Mouse (Mus musculus): ENCODE measurements around the gene Tgm2. TPM values are rescaled to one million over a fixed set of nuclear protein-coding genes. Genes with fewer than 3 reads are reported as not detected.

Tgm2 gene
- polyA plus RNA-seq, 1 experiment, result 89.6 TPM

DNA sequence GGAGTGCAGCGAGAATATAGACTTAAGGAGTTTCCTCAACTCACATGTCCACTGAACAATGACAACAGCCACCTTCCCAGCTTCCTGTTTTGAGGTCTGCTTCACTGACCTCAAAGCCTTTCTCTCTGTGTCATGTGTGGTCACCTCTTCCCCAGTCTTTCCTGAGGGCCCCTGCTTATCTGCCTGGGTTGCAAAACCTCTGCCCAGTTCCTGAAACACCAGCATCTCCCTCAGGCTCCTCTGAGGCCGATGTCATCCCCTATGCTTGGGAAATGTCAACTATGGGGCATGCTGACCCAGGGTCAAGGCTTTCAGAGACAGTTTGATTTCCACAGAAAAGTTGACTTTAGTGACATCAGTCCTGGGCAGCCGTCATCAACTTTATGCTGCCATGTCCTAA, 29.2 kb upstream of the Tgm2 start:
- TF ChIP-seq CTCF (IDR thresholded peaks at IDR 0.05; ENCODE audit: extremely low read depth, insufficient read length, insufficient replicate concordance, low read depth, low read length) (no peak), POLR2A (IDR thresholded peaks at IDR 0.05; ENCODE audit: low read depth, low read length) (no peak)

DNA sequence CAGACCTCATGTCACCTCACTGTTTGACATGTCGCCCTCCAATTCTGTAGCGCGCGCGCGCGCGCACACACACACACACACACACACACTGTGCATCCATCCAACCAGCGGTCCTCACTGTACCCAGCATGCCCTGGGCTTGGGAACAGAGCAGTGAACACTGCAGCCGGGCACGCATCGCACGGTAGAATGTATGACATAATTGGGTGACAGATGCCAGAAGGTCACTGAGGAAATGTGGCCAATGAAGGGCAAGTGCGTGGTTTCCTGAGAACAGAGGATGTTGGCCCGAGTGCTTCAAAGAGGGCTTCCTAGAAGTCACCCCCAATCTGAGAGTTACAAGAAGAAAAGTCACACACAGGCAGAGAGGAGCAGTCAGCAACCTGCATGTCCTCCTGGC, 28.7 kb upstream of the Tgm2 start:
- Histone ChIP-seq H3K27me3 (ENCODE audit: control insufficient read depth, insufficient read depth, low read length) (no peaks in the 10 kb centered on the region), H3K27ac (ENCODE audit: insufficient read depth, low read depth, low read length) (peak overlapping the region; percentile 48), H3K4me1 (ENCODE audit: control insufficient read depth, insufficient read depth, insufficient read length, low read length) (peaks cover 33% of the 10 kb centered on the region), H3K4me3 (ENCODE audit: low read depth, low read length) (no peak overlapping the region), H3K36me3 (ENCODE audit: control insufficient read depth, insufficient read depth, low read length) (no peaks in the 10 kb centered on the region)
- 86% methylated on average over 15 of the region's 15 CpGs for WGBS
- no peak for TF ChIP-seq CTCF (IDR thresholded peaks at IDR 0.05; ENCODE audit: extremely low read depth, insufficient read length, insufficient replicate concordance, low read depth, low read length)
- no peak for TF ChIP-seq POLR2A (IDR thresholded peaks at IDR 0.05; ENCODE audit: low read depth, low read length)

More for the DNA sequence above, 29.2 kb upstream of the Tgm2 start:
- 56% methylated on average over 3 of the region's 3 CpGs for WGBS
- H3K27ac ChIP-seq (ENCODE audit: insufficient read depth, low read depth, low read length), result 0 out of 2 replicates have a peak overlapping the region, but pooled peaks have one; percentile 48
- H3K4me1 ChIP-seq (ENCODE audit: control insufficient read depth, insufficient read depth, insufficient read length, low read length), result peaks cover 33% of the 10 kb centered on the region
- H3K27me3 ChIP-seq (ENCODE audit: control insufficient read depth, insufficient read depth, low read length), result no peaks in the 10 kb centered on the region
- no peaks in the 10 kb centered on the region for H3K36me3 ChIP-seq (ENCODE audit: control insufficient read depth, insufficient read depth, low read length)
- no peak overlapping the region for H3K4me3 ChIP-seq (ENCODE audit: low read depth, low read length)

DNA sequence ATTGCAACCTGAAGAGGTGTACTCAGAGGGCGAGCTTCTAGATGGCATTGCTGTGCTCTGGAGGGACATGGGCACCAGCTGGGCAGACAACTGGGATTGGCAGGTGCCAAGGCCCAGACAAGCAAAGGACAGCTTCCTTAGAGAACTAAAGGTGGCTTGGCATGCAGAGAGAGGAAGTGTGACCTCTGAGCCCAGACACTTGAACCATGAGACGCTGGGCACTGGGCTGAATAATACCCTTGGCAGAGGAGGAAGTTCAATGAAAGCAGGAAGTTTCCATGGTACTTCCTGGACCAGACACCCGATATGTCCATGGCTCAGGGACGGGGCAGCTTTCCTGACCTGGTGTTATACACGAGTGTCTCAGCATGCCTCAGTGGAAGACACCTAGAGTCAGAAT, 28.2 kb upstream of the Tgm2 start:
- no peak overlapping the region for H3K4me3 ChIP-seq (ENCODE audit: low read depth, low read length)
- WGBS, result 47% methylated on average over 5 of the region's 5 CpGs
- H3K27ac ChIP-seq (ENCODE audit: insufficient read depth, low read depth, low read length), result peak overlapping the region; percentile 48

DNA sequence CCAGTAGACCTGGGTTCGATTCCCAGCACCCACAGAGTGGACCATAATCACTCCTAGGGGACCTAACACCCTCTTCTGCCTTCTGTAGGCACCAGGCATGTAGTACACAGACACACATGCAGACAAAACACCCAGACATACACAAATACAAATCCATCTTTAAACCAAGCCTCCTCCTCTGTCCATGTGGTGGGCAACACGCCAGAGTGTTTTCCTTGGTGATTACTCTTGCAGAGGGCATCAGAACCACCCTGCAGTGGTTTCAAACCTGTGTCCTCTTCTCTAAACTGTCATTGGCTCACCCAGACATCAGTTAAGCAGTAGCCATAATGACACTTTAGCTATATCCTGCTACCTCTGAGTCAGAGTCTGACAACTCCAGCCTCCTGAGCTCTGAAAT, 24.2 kb upstream of the Tgm2 start:
- H3K4me1 ChIP-seq (ENCODE audit: control insufficient read depth, insufficient read depth, insufficient read length, low read length), result peaks cover 39% of the 10 kb centered on the region
- no peaks in the 10 kb centered on the region for H3K36me3 ChIP-seq (ENCODE audit: control insufficient read depth, insufficient read depth, low read length)
- no peak overlapping the region for H3K27ac ChIP-seq (ENCODE audit: insufficient read depth, low read depth, low read length)
- no peak overlapping the region for H3K4me3 ChIP-seq (ENCODE audit: low read depth, low read length)
- 95% methylated on average over 2 of the region's 2 CpGs for WGBS
- TF ChIP-seq CTCF (IDR thresholded peaks at IDR 0.05; ENCODE audit: extremely low read depth, insufficient read length, insufficient replicate concordance, low read depth, low read length) (no peak), POLR2A (IDR thresholded peaks at IDR 0.05; ENCODE audit: low read depth, low read length) (no peak)
- H3K27me3 ChIP-seq (ENCODE audit: control insufficient read depth, insufficient read depth, low read length), result no peaks in the 10 kb centered on the region

More for the DNA sequence above, 28.2 kb upstream of the Tgm2 start:
- no peaks in the 10 kb centered on the region for H3K36me3 ChIP-seq (ENCODE audit: control insufficient read depth, insufficient read depth, low read length)
- peaks cover 30% of the 10 kb centered on the region for H3K4me1 ChIP-seq (ENCODE audit: control insufficient read depth, insufficient read depth, insufficient read length, low read length)
- H3K27me3 ChIP-seq (ENCODE audit: control insufficient read depth, insufficient read depth, low read length), result no peaks in the 10 kb centered on the region
- no peak for TF ChIP-seq POLR2A (IDR thresholded peaks at IDR 0.05; ENCODE audit: low read depth, low read length)
- TF ChIP-seq CTCF (IDR thresholded peaks at IDR 0.05; ENCODE audit: extremely low read depth, insufficient read length, insufficient replicate concordance, low read depth, low read length), result no peak

DNA sequence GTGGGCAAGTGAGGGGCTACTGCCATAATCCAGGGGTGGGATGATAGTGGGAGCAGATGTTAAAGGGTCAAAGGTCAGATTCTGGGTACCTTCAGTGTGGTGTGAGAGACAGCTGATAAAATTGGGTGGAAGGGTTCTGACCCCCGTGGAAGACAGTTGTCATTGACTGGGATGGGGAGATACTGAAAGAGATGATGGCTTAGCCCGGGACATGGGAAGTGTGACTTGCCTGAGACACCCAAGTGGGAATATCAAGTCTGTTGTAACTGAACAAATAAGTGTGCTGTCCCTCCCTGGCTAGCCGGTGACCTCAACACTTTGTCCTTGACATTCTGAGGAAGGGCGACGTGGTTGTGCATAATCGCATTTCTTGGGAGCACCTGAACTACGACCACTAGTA, 23.5 kb upstream of the Tgm2 start:
- 85% methylated on average over 7 of the region's 7 CpGs for WGBS
- Histone ChIP-seq H3K4me3 (ENCODE audit: low read depth, low read length) (no peak overlapping the region), H3K27me3 (ENCODE audit: control insufficient read depth, insufficient read depth, low read length) (no peaks in the 10 kb centered on the region), H3K36me3 (ENCODE audit: control insufficient read depth, insufficient read depth, low read length) (no peaks in the 10 kb centered on the region), H3K4me1 (ENCODE audit: control insufficient read depth, insufficient read depth, insufficient read length, low read length) (peaks cover 35% of the 10 kb centered on the region), H3K27ac (ENCODE audit: insufficient read depth, low read depth, low read length) (no peak overlapping the region)
- TF ChIP-seq POLR2A (IDR thresholded peaks at IDR 0.05; ENCODE audit: low read depth, low read length) (no peak), CTCF (IDR thresholded peaks at IDR 0.05; ENCODE audit: extremely low read depth, insufficient read length, insufficient replicate concordance, low read depth, low read length) (no peak)

DNA sequence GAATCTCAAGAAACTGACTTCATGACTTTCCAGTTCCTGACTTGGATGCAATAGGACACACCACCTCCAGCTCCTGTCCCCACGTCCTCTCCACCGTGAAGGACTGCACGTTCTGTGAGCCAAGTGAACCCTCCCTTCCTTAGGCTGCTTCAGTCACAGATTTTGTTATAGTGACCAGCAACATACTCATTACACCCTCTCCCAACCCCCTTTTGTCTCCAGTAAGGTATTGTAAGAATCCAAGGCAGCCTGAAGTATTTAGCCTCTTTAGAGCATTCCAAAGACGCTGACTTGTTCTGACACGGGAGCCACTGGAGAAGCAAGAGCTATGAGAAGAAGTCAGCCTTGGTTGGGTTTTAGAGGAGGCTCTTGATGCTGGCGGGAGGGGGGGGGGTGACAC, 23.1 kb upstream of the Tgm2 start:
- H3K27ac ChIP-seq (ENCODE audit: insufficient read depth, low read depth, low read length), result no peak overlapping the region; the same call in 1 of the 2 replicates
- peaks cover 31% of the 10 kb centered on the region for H3K4me1 ChIP-seq (ENCODE audit: control insufficient read depth, insufficient read depth, insufficient read length, low read length)
- no peak overlapping the region for H3K4me3 ChIP-seq (ENCODE audit: low read depth, low read length)
- no peaks in the 10 kb centered on the region for H3K36me3 ChIP-seq (ENCODE audit: control insufficient read depth, insufficient read depth, low read length)
- WGBS, result 83% methylated on average over 6 of the region's 6 CpGs
- no peak for TF ChIP-seq POLR2A (IDR thresholded peaks at IDR 0.05; ENCODE audit: low read depth, low read length)
- no peak for TF ChIP-seq CTCF (IDR thresholded peaks at IDR 0.05; ENCODE audit: extremely low read depth, insufficient read length, insufficient replicate concordance, low read depth, low read length)
- H3K27me3 ChIP-seq (ENCODE audit: control insufficient read depth, insufficient read depth, low read length), result no peaks in the 10 kb centered on the region

DNA sequence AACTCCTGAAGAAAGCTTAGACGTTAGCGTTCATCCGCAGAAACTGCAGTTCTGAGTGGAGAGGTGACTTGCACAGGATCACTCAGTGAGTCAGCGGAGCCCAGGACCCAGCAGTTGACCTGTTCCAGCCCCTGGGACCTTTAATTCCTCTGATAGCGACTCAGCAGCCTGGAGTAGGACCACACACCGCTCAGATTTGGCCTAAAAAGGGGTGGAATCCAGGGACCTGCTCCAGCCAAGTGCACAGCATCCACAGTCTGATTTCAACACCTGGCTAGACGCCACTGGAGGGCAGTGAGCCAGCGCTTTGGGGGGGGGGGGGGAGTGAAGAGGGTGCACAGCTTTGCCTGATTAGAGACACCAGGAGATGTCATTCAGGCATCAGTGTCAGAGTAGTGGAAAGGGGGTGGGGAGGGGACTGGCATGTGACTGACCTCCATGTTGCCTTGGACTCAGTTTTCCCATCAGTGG, 22.5 kb upstream of the Tgm2 start:
- TF ChIP-seq POLR2A (IDR thresholded peaks at IDR 0.05; ENCODE audit: low read depth, low read length) (no peak), CTCF (IDR thresholded peaks at IDR 0.05; ENCODE audit: extremely low read depth, insufficient read length, insufficient replicate concordance, low read depth, low read length) (no peak)
- Histone ChIP-seq H3K27ac (ENCODE audit: insufficient read depth, low read depth, low read length) (no peak overlapping the region; the same call in 1 of the 2 replicates), H3K36me3 (ENCODE audit: control insufficient read depth, insufficient read depth, low read length) (no peaks in the 10 kb centered on the region), H3K27me3 (ENCODE audit: control insufficient read depth, insufficient read depth, low read length) (no peaks in the 10 kb centered on the region), H3K4me3 (ENCODE audit: low read depth, low read length) (no peak overlapping the region), H3K4me1 (ENCODE audit: control insufficient read depth, insufficient read depth, insufficient read length, low read length) (peaks cover 27% of the 10 kb centered on the region)
- 62% methylated on average over 8 of the region's 8 CpGs for WGBS

Data from small intestine, adult 2 months (tissue).